Mouse (Mus musculus): Measurements from ENCODE around the gene Fhod1. TPM values are rescaled to one million over a fixed set of nuclear protein-coding genes. Genes with fewer than 3 reads are reported as not detected.
"Not testable (repeated sequence)": the region's sequence is repeated elsewhere in the genome, so short reads cannot be mapped to it uniquely, and the experiment has no call there.

Gene Fhod1
- total and polyA plus RNA-seq, 3 experiments: 1.7 to 6.1 (median 4.7) TPM

DNA sequence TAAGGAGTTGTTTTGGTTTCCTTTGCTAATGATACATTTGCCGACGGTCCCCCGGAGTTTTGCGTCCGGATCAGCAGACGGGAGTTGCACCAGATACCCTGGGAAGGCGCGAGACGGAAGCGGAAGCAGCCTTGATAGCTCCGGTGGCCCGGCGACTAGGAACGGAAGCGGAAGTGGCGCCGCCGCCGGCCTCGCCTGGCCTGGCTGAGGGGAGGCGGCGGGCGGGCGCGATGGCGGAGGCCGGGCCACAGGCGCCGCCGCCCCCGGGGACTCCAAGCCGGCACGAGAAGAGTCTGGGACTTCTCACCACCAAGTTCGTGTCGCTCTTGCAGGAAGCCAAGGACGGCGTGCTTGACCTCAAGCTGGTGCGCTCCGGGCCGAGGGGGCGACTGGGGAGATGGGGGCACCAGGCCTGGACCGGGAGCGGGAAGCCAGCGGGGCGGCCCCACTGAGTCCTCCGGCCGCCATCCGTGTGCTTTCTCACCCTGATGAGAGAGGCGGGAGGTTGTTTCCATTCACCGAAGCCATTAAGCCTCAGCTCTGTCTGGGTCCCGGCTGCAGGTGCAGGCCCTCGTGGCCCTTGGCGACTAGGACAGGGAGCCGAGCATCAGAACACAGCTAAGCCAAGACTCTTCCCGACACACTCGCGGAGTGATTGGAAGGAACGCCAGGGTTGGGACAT is 50.1 kb downstream of the Fhod1 start, which contains the start of gene E2f4:
E2f4 (plus strand) TSS at position 153 of the 682 bp plus-strand sequence.
- Histone ChIP-seq H3K4me1 (ENCODE audit: insufficient read depth, low read depth, low read length) (peaks cover 64% of the 10 kb centered on the region), H3K27me3 (ENCODE audit: insufficient read depth, low read length) (no peaks in the 10 kb centered on the region), H3K36me3 (replicated peaks) (peaks cover 53% of the 10 kb centered on the region), H3K9me3 (replicated peaks) (no peaks in the 10 kb centered on the region), H3K4me3 (ENCODE audit: low read depth, low read length) (peak within 1 kb of the TSS; percentile 98)
- TF ChIP-seq GATA1 (IDR thresholded peaks at IDR 0.05; ENCODE audit: borderline replicate concordance, low read length): no peak
- no peak for TF ChIP-seq CTCF (IDR thresholded peaks at IDR 0.05; ENCODE audit: low read depth, low read length)
- no peak for TF ChIP-seq GATA2 (IDR thresholded peaks at IDR 0.05; ENCODE audit: borderline replicate concordance, low read depth, low read length)
- no peak for TF ChIP-seq TAL1 (conservative IDR thresholded peaks at IDR 0.05; ENCODE audit: low read depth, low read length)
- no peak for TF ChIP-seq POLR2AphosphoS5 (IDR thresholded peaks at IDR 0.05; ENCODE audit: insufficient replicate concordance, low read depth, low read length)
- ATAC-seq (ENCODE audit: extremely low read depth, insufficient number of reproducible peaks, low FRiP score, poor library complexity, severe bottlenecking) (peak; percentile 86), DNase-seq (ENCODE audit: low spot score) (peak; percentile 93)

DNA sequence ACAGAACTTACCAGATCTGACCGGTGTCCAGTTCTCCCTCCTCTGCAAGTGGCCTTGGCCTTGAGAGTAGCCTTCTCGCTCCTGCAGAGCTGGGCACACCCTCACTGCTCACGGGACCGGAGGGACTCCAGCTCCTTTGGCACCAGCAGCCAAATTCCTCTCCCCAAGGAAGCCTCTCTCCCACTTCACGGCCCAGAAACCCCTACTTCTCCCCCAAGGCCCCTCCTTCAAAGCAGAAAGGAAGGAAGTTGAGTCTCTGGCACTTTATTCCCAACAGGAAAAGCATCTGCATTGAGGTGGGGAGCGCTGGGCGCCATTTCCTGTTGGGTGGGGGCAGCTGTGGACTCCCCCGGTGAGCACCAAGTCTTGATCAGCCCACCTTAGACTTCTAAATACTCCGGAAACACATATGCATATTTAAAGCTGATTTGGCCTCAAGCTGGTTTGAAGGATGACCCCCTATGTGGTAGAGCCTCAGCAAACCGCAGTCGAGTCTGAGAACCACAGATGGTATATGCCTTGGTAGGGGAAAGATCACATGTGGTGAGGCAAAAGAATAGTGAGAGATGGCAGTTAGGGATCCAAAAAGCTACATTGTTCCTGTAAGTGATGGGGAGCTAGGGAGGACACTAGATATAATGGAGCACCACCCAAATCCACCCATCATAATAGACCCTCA is 51.7 kb downstream of the Fhod1 start, which contains the start of gene Exoc3l:
Exoc3l (minus strand) TSS at position 207 of the 679 bp plus-strand sequence.
- peaks cover 38% of the 10 kb centered on the region for H3K36me3 ChIP-seq (replicated peaks)
- TF ChIP-seq POLR2AphosphoS5 (IDR thresholded peaks at IDR 0.05; ENCODE audit: insufficient replicate concordance, low read depth, low read length): no peak
- no peak for TF ChIP-seq GATA2 (IDR thresholded peaks at IDR 0.05; ENCODE audit: borderline replicate concordance, low read depth, low read length)
- TF ChIP-seq TAL1 (conservative IDR thresholded peaks at IDR 0.05; ENCODE audit: low read depth, low read length): no peak
- no peak for TF ChIP-seq CTCF (IDR thresholded peaks at IDR 0.05; ENCODE audit: low read depth, low read length)
- no peak for TF ChIP-seq GATA1 (IDR thresholded peaks at IDR 0.05; ENCODE audit: borderline replicate concordance, low read length)
- no peaks in the 10 kb centered on the region for H3K27me3 ChIP-seq (ENCODE audit: insufficient read depth, low read length)
- DNase-seq (ENCODE audit: low spot score) (no peak), ATAC-seq (ENCODE audit: extremely low read depth, insufficient number of reproducible peaks, low FRiP score, poor library complexity, severe bottlenecking) (no peak)
- no peaks in the 10 kb centered on the region for H3K9me3 ChIP-seq (replicated peaks)
- peak within 1 kb of the TSS; percentile 98 for H3K4me3 ChIP-seq (ENCODE audit: low read depth, low read length)
- H3K4me1 ChIP-seq (ENCODE audit: insufficient read depth, low read depth, low read length): peaks cover 52% of the 10 kb centered on the region

DNA sequence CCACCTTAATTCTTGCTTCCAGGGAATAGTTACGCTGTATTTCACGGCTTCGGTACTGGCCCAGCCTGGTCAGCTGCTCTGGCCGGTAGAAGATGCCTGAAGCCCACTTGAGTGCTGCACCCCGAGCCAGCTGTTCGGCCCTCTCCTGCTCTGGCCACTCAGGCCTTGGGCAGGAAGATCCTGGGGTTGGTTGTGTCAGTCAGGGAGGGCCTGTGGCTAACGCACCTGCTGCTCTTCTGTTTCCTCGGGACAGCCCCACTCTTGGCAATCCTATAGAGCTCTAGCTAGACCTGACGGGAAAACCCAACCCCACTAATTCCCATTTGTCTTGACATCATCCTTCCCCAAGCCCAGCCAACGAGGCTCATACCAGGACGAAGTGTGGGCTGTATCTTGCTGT is 52.5 kb downstream of the Fhod1 start:
- Histone ChIP-seq H3K27me3 (ENCODE audit: insufficient read depth, low read length) (no peaks in the 10 kb centered on the region; the same call in 1 of the 2 replicates), H3K36me3 (replicated peaks) (peaks cover 30% of the 10 kb centered on the region), H3K9me3 (replicated peaks) (no peaks in the 10 kb centered on the region), H3K4me1 (ENCODE audit: insufficient read depth, low read depth, low read length) (peaks cover 54% of the 10 kb centered on the region), H3K4me3 (ENCODE audit: low read depth, low read length) (no peak overlapping the region)
- no peak for ATAC-seq (ENCODE audit: extremely low read depth, insufficient number of reproducible peaks, low FRiP score, poor library complexity, severe bottlenecking)
- no peak for TF ChIP-seq GATA2 (IDR thresholded peaks at IDR 0.05; ENCODE audit: borderline replicate concordance, low read depth, low read length)
- no peak for TF ChIP-seq TAL1 (conservative IDR thresholded peaks at IDR 0.05; ENCODE audit: low read depth, low read length)
- TF ChIP-seq POLR2AphosphoS5 (IDR thresholded peaks at IDR 0.05; ENCODE audit: insufficient replicate concordance, low read depth, low read length): no peak
- no peak for TF ChIP-seq CTCF (IDR thresholded peaks at IDR 0.05; ENCODE audit: low read depth, low read length)
- TF ChIP-seq GATA1 (IDR thresholded peaks at IDR 0.05; ENCODE audit: borderline replicate concordance, low read length): no peak
- no peak for DNase-seq (ENCODE audit: low spot score)

DNA sequence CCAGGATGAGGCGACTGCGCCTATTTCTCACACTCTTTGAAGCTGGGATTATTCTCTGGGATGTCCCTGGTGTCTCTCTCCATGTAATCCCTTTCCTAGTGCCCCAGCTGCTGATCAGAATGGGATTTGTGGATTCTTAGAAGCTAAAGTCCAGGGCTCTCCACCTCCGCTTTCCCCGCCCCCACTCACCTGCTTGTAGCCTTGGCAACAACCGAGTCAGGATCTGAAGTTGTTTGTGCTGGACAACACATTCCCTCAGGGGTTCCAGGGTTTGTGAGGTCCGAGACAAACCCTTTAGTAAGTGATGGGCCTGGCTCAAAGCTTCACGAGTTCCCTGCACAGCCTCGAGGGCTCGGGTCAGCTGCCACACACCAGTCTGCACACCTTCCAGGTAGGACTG is 53.0 kb downstream of the Fhod1 start:
- Histone ChIP-seq H3K4me1 (ENCODE audit: insufficient read depth, low read depth, low read length) (peaks cover 54% of the 10 kb centered on the region), H3K36me3 (replicated peaks) (peaks cover 25% of the 10 kb centered on the region), H3K9me3 (replicated peaks) (no peaks in the 10 kb centered on the region), H3K27me3 (ENCODE audit: insufficient read depth, low read length) (no peaks in the 10 kb centered on the region; the same call in 1 of the 2 replicates), H3K4me3 (ENCODE audit: low read depth, low read length) (no peak overlapping the region)
- no peak for ATAC-seq (ENCODE audit: extremely low read depth, insufficient number of reproducible peaks, low FRiP score, poor library complexity, severe bottlenecking)
- TF ChIP-seq POLR2AphosphoS5 (IDR thresholded peaks at IDR 0.05; ENCODE audit: insufficient replicate concordance, low read depth, low read length) (no peak), GATA2 (IDR thresholded peaks at IDR 0.05; ENCODE audit: borderline replicate concordance, low read depth, low read length) (no peak), GATA1 (IDR thresholded peaks at IDR 0.05; ENCODE audit: borderline replicate concordance, low read length) (no peak), CTCF (IDR thresholded peaks at IDR 0.05; ENCODE audit: low read depth, low read length) (no peak), TAL1 (conservative IDR thresholded peaks at IDR 0.05; ENCODE audit: low read depth, low read length) (no peak)
- no peak for DNase-seq (ENCODE audit: low spot score)

DNA sequence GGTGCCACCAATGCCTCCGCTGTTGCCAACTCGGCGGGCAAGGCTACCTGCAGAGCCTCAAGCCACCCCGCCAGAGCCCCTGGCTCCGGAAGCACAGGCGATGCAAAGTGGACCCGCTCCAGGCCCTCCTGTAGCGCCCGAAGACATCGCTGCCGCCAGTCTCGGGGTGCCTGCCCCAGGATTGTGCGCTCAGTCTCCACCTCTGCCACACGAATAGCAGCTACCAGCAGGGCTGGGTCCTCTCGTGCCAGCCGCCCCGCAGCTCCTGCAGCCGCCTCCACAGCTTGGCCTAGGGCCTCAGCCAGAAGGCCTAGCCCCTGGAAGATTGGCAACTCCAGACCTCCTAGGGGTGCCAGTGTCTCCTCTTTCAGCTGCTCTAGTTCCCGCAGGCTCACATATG is 54.3 kb downstream of the Fhod1 start:
- H3K36me3 ChIP-seq (replicated peaks): peaks cover 13% of the 10 kb centered on the region
- H3K9me3 ChIP-seq (replicated peaks): no peaks in the 10 kb centered on the region
- ATAC-seq (ENCODE audit: extremely low read depth, insufficient number of reproducible peaks, low FRiP score, poor library complexity, severe bottlenecking) (no peak), DNase-seq (ENCODE audit: low spot score) (no peak)
- peaks cover 54% of the 10 kb centered on the region for H3K4me1 ChIP-seq (ENCODE audit: insufficient read depth, low read depth, low read length)
- TF ChIP-seq TAL1 (conservative IDR thresholded peaks at IDR 0.05; ENCODE audit: low read depth, low read length): no peak
- no peak for TF ChIP-seq GATA1 (IDR thresholded peaks at IDR 0.05; ENCODE audit: borderline replicate concordance, low read length)
- TF ChIP-seq CTCF (IDR thresholded peaks at IDR 0.05; ENCODE audit: low read depth, low read length): no peak
- TF ChIP-seq POLR2AphosphoS5 (IDR thresholded peaks at IDR 0.05; ENCODE audit: insufficient replicate concordance, low read depth, low read length): no peak
- no peak for TF ChIP-seq GATA2 (IDR thresholded peaks at IDR 0.05; ENCODE audit: borderline replicate concordance, low read depth, low read length)
- no peak overlapping the region for H3K4me3 ChIP-seq (ENCODE audit: low read depth, low read length)
- no peaks in the 10 kb centered on the region; the same call in 1 of the 2 replicates for H3K27me3 ChIP-seq (ENCODE audit: insufficient read depth, low read length)

DNA sequence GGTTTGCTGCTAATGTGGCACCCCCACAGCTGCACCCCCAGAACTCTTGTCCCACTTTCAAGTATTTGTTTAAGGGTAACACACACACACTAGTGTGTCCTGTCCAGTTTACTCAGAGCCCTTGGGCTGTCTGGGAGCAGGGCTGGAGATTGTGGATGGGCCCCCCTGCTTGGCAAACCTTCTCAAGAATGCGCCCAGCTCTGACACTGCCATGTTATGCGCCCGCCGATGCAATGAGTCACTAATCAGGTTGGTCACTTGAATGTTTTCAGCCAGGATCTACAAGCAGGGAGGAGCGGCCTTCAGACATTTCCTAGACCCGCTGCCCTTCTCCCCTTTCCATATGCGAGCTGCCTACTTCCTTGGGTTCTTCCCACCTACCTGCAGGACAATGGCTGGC is 55.3 kb downstream of the Fhod1 start:
- ATAC-seq (ENCODE audit: extremely low read depth, insufficient number of reproducible peaks, low FRiP score, poor library complexity, severe bottlenecking) (no peak), DNase-seq (ENCODE audit: low spot score) (no peak)
- Histone ChIP-seq H3K27me3 (ENCODE audit: insufficient read depth, low read length) (no peaks in the 10 kb centered on the region; the same call in 1 of the 2 replicates), H3K4me1 (ENCODE audit: insufficient read depth, low read depth, low read length) (peaks cover 50% of the 10 kb centered on the region), H3K36me3 (replicated peaks) (peaks cover 9% of the 10 kb centered on the region), H3K9me3 (replicated peaks) (no peaks in the 10 kb centered on the region), H3K4me3 (ENCODE audit: low read depth, low read length) (no peak overlapping the region)
- TF ChIP-seq GATA1 (IDR thresholded peaks at IDR 0.05; ENCODE audit: borderline replicate concordance, low read length) (no peak), POLR2AphosphoS5 (IDR thresholded peaks at IDR 0.05; ENCODE audit: insufficient replicate concordance, low read depth, low read length) (no peak), GATA2 (IDR thresholded peaks at IDR 0.05; ENCODE audit: borderline replicate concordance, low read depth, low read length) (no peak), CTCF (IDR thresholded peaks at IDR 0.05; ENCODE audit: low read depth, low read length) (no peak), TAL1 (conservative IDR thresholded peaks at IDR 0.05; ENCODE audit: low read depth, low read length) (no peak)

DNA sequence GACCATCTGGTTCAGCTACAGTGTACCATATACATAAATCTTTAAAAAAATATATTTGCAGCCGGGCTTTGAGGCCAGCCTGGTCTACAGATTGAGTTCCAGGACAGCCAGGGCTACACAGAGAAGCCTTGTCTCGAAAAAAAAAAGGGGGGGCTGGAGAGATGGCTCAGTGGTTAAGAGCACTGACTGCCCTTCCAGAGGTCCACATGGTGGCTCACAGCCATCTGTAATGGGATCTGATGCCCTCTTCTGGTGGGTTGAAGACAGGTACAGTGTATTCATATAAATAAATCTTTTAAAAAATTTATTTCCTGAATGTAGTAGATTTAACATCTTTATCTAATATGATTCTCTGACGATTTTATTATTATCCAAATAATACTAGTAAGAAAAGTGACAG is 56.0 kb downstream of the Fhod1 start:
- peaks cover 46% of the 10 kb centered on the region for H3K4me1 ChIP-seq (ENCODE audit: insufficient read depth, low read depth, low read length)
- not testable (repeated sequence) for H3K9me3 ChIP-seq (replicated peaks); H3K27me3 ChIP-seq (ENCODE audit: insufficient read depth, low read length); DNase-seq (ENCODE audit: low spot score); H3K4me3 ChIP-seq (ENCODE audit: low read depth, low read length); H3K36me3 ChIP-seq (replicated peaks); ATAC-seq (ENCODE audit: extremely low read depth, insufficient number of reproducible peaks, low FRiP score, poor library complexity, severe bottlenecking)

DNA sequence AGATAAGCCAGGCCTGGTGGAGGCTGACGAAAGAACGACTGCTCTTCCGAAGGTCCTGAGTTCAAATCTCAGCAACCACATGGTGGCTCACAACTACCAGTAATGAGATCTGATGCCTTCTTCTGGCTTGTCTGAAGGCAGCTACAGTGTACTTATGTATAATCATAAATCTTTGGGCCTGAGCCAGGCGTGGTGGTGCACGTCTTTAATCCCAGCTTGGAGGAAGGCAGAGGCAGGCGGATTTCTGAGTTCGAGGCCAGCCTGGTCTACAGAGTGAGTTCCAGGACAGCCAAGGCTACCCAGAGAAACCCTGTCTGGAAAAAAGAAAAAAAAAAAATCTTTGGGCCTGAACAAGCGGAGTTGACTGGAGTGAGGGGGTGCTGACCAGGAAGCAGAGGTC is 56.4 kb downstream of the Fhod1 start:
- Histone ChIP-seq H3K4me1 (ENCODE audit: insufficient read depth, low read depth, low read length) (peaks cover 45% of the 10 kb centered on the region), H3K36me3 (replicated peaks) (peaks cover 11% of the 10 kb centered on the region)
- ATAC-seq (ENCODE audit: extremely low read depth, insufficient number of reproducible peaks, low FRiP score, poor library complexity, severe bottlenecking); H3K27me3 ChIP-seq (ENCODE audit: insufficient read depth, low read length); H3K9me3 ChIP-seq (replicated peaks); H3K4me3 ChIP-seq (ENCODE audit: low read depth, low read length); DNase-seq (ENCODE audit: low spot score): not testable (repeated sequence)

Data from G1E (cell line).